Mouse (Mus musculus) mesoderm, embryonic 11.5 days (tissue): ENCODE measurements around the gene Rfk.

Source experiments
- DNase-seq: peaks from one replicate; pipeline ENCODE4 v3.0.0-alpha.2; 2012; ENCODE audit warnings: low read depth, low spot score

Rfk gene

GRCm38 (mm10) chr19:17393841-17394591 is at the start of gene Rfk:
TSS of gene Rfk (plus strand) at chr19:17394043.
- peak; percentile 89 for DNase-seq

- no peak for DNase-seq
Observed at GRCm38 (mm10) chr19:17344881-17345280, 49.0 kb upstream of the Rfk start.

- DNase-seq = no peak
Observed at GRCm38 (mm10) chr19:17346716-17347474, 46.9 kb upstream of the Rfk start.

- no peak for DNase-seq
Observed at GRCm38 (mm10) chr19:17347852-17348251, 46.0 kb upstream of the Rfk start.

GRCm38 (mm10) chr19:17353727-17354126 is 40.1 kb upstream of the Rfk start:
- DNase-seq = no peak

GRCm38 (mm10) chr19:17354362-17354761 is 39.5 kb upstream of the Rfk start:
- DNase-seq = no peak

- DNase-seq = no peak
Observed at GRCm38 (mm10) chr19:17354797-17355196, 39.0 kb upstream of the Rfk start.

GRCm38 (mm10) chr19:17355361-17355760 is 38.5 kb upstream of the Rfk start:
- no peak for DNase-seq

- DNase-seq = peak; percentile 65
Observed at GRCm38 (mm10) chr19:17355950-17356867, 37.6 kb upstream of the Rfk start.

- no peak for DNase-seq
Observed at GRCm38 (mm10) chr19:17356932-17357331, 36.9 kb upstream of the Rfk start.

GRCm38 (mm10) chr19:17357391-17357790 is 36.5 kb upstream of the Rfk start:
- no peak for DNase-seq

GRCm38 (mm10) chr19:17359315-17359890 is 34.4 kb upstream of the Rfk start:
- DNase-seq = no peak

- no peak for DNase-seq
Observed at GRCm38 (mm10) chr19:17361181-17361580, 32.7 kb upstream of the Rfk start.

GRCm38 (mm10) chr19:17364741-17365140 is 29.1 kb upstream of the Rfk start:
- peak; percentile 34 for DNase-seq

GRCm38 (mm10) chr19:17366364-17367090 is 27.3 kb upstream of the Rfk start:
- no peak for DNase-seq

- no peak for DNase-seq
Observed at GRCm38 (mm10) chr19:17368557-17368956, 25.3 kb upstream of the Rfk start.

GRCm38 (mm10) chr19:17369581-17369980 is 24.3 kb upstream of the Rfk start:
- DNase-seq = no peak

- DNase-seq = no peak
Observed at GRCm38 (mm10) chr19:17372701-17373100, 21.1 kb upstream of the Rfk start, which contains the start of gene Gcnt1. TSS of gene Gcnt1 (minus strand) at chr19:17372844.

GRCm38 (mm10) chr19:17378845-17379244 is 15.0 kb upstream of the Rfk start:
- no peak for DNase-seq

GRCm38 (mm10) chr19:17380549-17380948 is 13.3 kb upstream of the Rfk start:
- no peak for DNase-seq
